ENCODE assay signal across 17 mouse cellular contexts in genomic region chr9:110760886-110761285, GRCm38 (mm10). TPM values are rescaled to one million over a fixed set of nuclear protein-coding genes. Genes with fewer than 3 reads are reported as not detected.
"Had no signal": no experiment of that assay in that cellular context is flagged by ENCODE, and none has a peak within 500 bp of the region (broad histone marks: within the 10 kb centered on the region; RNA-seq: fewer than 3 reads in every experiment).

No protein-coding gene starts in this region.

- H3K4me1 ChIP-seq: neural tube, embryonic 13.5 days had no signal

- H3K4me3 ChIP-seq: midbrain, embryonic 10.5 days; neural tube, embryonic 13.5 days had no signal

- H3K27ac ChIP-seq: liver, embryonic 14.5 days; midbrain, embryonic 10.5 days; neural tube, embryonic 13.5 days had no signal

- ATAC-seq: intestine, embryonic 16.5 days; midbrain, embryonic 16.5 days had no signal

- H3K9me3 ChIP-seq: midbrain, embryonic 10.5 days; neural tube, embryonic 13.5 days had no signal

- H3K36me3 ChIP-seq: midbrain, embryonic 10.5 days; neural tube, embryonic 13.5 days had no signal

- H3K27me3 ChIP-seq: neural tube, embryonic 13.5 days had no signal

- H3K4me2 ChIP-seq: neural tube, embryonic 13.5 days had no signal

- DNase-seq: kidney, adult 2 months; kidney, postnatal 25 days; layer of hippocampus, postnatal 36 days; liver; lung, adult 18-20 months; lung, postnatal 36 days; right cerebral cortex, postnatal 14 days; thymus, postnatal 36 days had no signal

- H3K9ac ChIP-seq: liver, embryonic 14.5 days; neural tube, embryonic 13.5 days had no signal

RNA-seq across cellular contexts. Expression of gene Prss42, which starts 37.1 kb away (rescaled TPM):
- polyA plus RNA-seq: intestine, embryonic 16.5 days; kidney, adult 2 months; kidney, embryonic 16.5 days; midbrain, embryonic 10.5 days; midbrain, embryonic 16.5 days; neural tube, embryonic 13.5 days; spleen, adult 2 months; stomach, embryonic 16.5 days; thymus, postnatal 0 days had no signal

RNA-seq across cellular contexts. Expression of gene Prss44, which starts 52.9 kb away (rescaled TPM):
- polyA plus RNA-seq: intestine, embryonic 16.5 days; kidney, adult 2 months; kidney, embryonic 16.5 days; liver, embryonic 14.5 days; midbrain, embryonic 10.5 days; midbrain, embryonic 16.5 days; neural tube, embryonic 13.5 days; spleen, adult 2 months; stomach, embryonic 16.5 days had no signal
